Mouse (Mus musculus) ES-Bruce4 (cell line): ENCODE results near the gene Crbn. TPM values are rescaled to one million over a fixed set of nuclear protein-coding genes. Genes with fewer than 3 reads are reported as not detected.

Source experiments
- H3K27ac ChIP-seq: 2 replicates; pipeline ENCODE4 v1.5.1; 2012; ENCODE audit warnings: low read length, inconsistent platforms; ENCODE audit not compliant: insufficient read depth
- H3K27me3 ChIP-seq: 2 replicates; pipeline ENCODE4 v1.6.1; 2012; ENCODE audit warnings: mild to moderate bottlenecking, low read length, inconsistent platforms; ENCODE audit not compliant: control insufficient read depth, poor library complexity, insufficient read depth, severe bottlenecking
- H3K36me3 ChIP-seq: 2 replicates; pipeline ENCODE4 v1.6.1; 2012; ENCODE audit warnings: inconsistent platforms, mild to moderate bottlenecking, low read length, moderate library complexity; ENCODE audit not compliant: control insufficient read depth, poor library complexity, insufficient read depth, severe bottlenecking
- H3K4me1 ChIP-seq: one replicate; pipeline ENCODE4 v1.8.1; 2011; ENCODE audit warnings: low read length; ENCODE audit not compliant: control insufficient read depth, insufficient read depth
- H3K4me3 ChIP-seq: 2 replicates; pipeline ENCODE4 v1.5.1; 2011; ENCODE audit warnings: low read depth, mild to moderate bottlenecking, low read length
- H3K9ac ChIP-seq: 2 replicates; pipeline ENCODE4 v1.6.1; 2012; ENCODE audit warnings: low read depth, mild to moderate bottlenecking, inconsistent platforms; ENCODE audit not compliant: poor library complexity, severe bottlenecking
- H3K9me3 ChIP-seq: replicated peaks from 2 replicates; pipeline ENCODE4 v1.6.1; 2012; ENCODE audit warnings: mild to moderate bottlenecking, low read length, inconsistent platforms; ENCODE audit not compliant: control insufficient read depth, poor library complexity, insufficient read depth, severe bottlenecking
- CTCF ChIP-seq: IDR thresholded peaks from one replicate; pipeline ENCODE4 v1.8.1; 2011; ENCODE audit warnings: low read depth, low read length
- EP300 ChIP-seq: IDR thresholded peaks from 2 replicates; pipeline ENCODE4 v1.6.1; 2011; ENCODE audit warnings: low read depth, low read length; ENCODE audit not compliant: insufficient read depth
- POLR2A ChIP-seq: IDR thresholded peaks from one replicate; pipeline ENCODE4 v1.8.1; 2011; ENCODE audit warnings: low read length; ENCODE audit not compliant: insufficient read depth
- polyA plus RNA-seq: library from polyadenylated mRNA; stranded (reverse); fragments of >200 nt; gene quantifications from 2 replicates; pipeline ENCODE4 v1.2.4, GENCODE M21; 2011; ENCODE audit warnings: low read depth; ENCODE audit not compliant: missing spikeins, insufficient read depth, insufficient read length

The Crbn gene
- polyA plus RNA-seq, 1 experiment = 47.9 TPM

DNA sequence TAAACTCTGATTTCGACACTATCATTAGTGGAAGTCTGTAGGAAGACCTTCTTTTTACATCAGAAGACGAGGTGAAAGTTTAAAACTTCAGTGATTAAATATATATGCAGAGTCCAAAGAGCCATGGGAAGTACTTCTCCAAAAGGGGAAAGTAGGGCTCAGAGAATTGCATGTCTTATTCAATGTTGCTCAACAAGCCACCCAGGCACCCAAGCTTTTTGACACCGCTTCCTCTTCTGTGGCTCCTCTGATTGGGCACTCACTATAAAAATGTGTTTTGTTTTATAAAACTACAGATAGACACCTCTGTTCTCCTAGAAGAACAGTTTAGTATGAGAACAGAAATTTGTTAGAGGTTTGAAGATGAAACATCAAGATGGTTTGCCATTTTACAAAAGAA, 20.0 kb upstream of the Crbn start:
- no peak overlapping the region for H3K4me3 ChIP-seq
- H3K4me1 ChIP-seq = no peaks in the 10 kb centered on the region
- H3K36me3 ChIP-seq = no peaks in the 10 kb centered on the region
- no peak for TF ChIP-seq CTCF
- TF ChIP-seq POLR2A = no peak
- TF ChIP-seq EP300 = no peak
- no peak overlapping the region for H3K27ac ChIP-seq
- no peaks in the 10 kb centered on the region; the same call in 1 of the 2 replicates for H3K27me3 ChIP-seq
- H3K9ac ChIP-seq = no peak overlapping the region
- H3K9me3 ChIP-seq = no peaks in the 10 kb centered on the region; the same call in 1 of the 2 replicates

DNA sequence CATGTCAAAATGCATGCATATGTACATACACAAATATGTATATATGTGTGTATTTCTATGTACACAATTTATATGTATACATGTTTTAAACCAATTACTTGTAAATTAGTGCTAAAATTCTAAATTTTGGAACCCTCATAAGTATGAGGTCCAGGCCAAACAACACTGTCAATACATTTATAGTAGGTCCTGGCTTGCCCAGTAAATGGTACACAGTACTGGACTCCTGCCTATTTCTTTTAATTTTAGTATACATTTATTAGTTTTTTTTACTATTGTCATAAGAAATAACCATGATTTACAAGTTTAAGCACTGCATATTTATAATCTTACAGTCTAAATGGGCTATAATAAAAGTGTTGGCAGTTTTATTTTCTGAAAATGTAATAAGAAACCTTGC, 19.4 kb upstream of the Crbn start:
- no peak overlapping the region for H3K4me3 ChIP-seq
- H3K36me3 ChIP-seq = no peaks in the 10 kb centered on the region
- no peak overlapping the region for H3K9ac ChIP-seq
- H3K9me3 ChIP-seq = no peaks in the 10 kb centered on the region; the same call in 1 of the 2 replicates
- H3K4me1 ChIP-seq = no peaks in the 10 kb centered on the region
- no peak for TF ChIP-seq CTCF
- TF ChIP-seq EP300 = no peak
- TF ChIP-seq POLR2A = no peak
- H3K27ac ChIP-seq = no peak overlapping the region
- no peaks in the 10 kb centered on the region; the same call in 1 of the 2 replicates for H3K27me3 ChIP-seq

DNA sequence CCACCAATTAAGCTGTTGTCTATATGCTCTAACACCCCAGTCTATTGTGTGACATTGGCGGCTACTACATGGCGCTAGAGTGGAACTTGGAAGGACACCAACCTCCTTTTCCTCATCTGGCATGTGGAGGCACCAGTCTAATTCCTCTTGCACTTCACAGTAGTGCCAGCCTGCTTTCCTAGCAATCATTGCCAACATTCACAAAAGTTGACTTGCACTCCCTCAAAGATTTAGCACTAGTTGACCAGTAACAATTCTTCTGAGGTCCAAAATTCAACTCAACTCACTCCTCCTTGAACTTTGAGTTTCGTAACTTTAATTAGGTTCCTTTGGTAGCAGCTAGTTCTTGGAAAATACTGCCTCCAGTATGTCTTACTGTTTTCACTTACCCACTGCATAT, 10.8 kb upstream of the Crbn start:
- Histone ChIP-seq H3K36me3 (no peaks in the 10 kb centered on the region), H3K27ac (no peak overlapping the region), H3K4me1 (no peaks in the 10 kb centered on the region), H3K27me3 (no peaks in the 10 kb centered on the region), H3K9me3 (no peaks in the 10 kb centered on the region), H3K9ac (no peak overlapping the region), H3K4me3 (no peak overlapping the region)
- TF ChIP-seq POLR2A (no peak), CTCF (no peak), EP300 (no peak)

DNA sequence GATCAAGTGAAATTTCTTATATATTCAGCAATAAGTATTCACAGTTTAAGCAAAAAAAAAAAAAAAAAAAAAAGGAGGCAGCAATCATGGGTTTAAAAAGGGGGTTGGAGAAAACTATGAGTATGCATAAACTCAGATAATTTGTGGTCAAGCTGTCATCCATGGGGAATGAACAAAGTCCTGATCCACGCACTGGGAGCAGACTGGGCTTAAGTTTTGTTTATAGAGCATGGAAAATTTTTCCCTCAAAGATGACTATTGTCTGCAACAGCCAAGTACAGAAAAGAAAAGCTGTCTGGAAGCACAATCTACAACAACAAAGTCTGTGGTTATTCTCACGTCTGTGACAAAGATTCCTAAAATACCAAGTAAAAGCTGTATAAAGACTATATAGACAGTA, 9.3 kb upstream of the Crbn start:
- H3K9me3 ChIP-seq = no peaks in the 10 kb centered on the region
- H3K4me1 ChIP-seq = no peaks in the 10 kb centered on the region
- H3K36me3 ChIP-seq = no peaks in the 10 kb centered on the region
- H3K27me3 ChIP-seq = no peaks in the 10 kb centered on the region
- no peak overlapping the region for H3K27ac ChIP-seq
- no peak overlapping the region for H3K9ac ChIP-seq
- TF ChIP-seq CTCF (no peak), EP300 (no peak), POLR2A (no peak)
- no peak overlapping the region for H3K4me3 ChIP-seq

DNA sequence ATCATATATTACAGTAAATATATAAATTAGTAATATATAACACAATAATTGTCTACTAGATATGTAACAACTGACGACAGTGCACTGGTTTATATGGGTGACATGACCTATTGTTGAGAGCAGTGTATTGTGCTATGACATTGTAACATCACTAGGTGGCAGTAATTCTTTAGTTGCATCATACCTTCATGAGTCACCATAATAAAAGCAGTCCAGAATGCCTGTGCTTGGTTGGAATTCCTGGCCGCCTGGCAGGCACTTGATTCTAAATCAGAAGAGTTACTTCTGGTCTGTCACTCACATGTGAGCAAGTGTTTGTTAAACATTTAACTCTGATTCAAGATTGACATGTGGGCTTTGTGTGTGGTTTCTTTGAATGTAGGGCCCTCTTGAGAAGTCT, 5.0 kb upstream of the Crbn start:
- no peak overlapping the region for H3K4me3 ChIP-seq
- TF ChIP-seq POLR2A (no peak), CTCF (peak; percentile 32), EP300 (no peak)
- no peaks in the 10 kb centered on the region for H3K9me3 ChIP-seq
- H3K27me3 ChIP-seq = no peaks in the 10 kb centered on the region
- H3K9ac ChIP-seq = no peak overlapping the region
- no peaks in the 10 kb centered on the region for H3K36me3 ChIP-seq
- no peaks in the 10 kb centered on the region for H3K4me1 ChIP-seq
- no peak overlapping the region for H3K27ac ChIP-seq

DNA sequence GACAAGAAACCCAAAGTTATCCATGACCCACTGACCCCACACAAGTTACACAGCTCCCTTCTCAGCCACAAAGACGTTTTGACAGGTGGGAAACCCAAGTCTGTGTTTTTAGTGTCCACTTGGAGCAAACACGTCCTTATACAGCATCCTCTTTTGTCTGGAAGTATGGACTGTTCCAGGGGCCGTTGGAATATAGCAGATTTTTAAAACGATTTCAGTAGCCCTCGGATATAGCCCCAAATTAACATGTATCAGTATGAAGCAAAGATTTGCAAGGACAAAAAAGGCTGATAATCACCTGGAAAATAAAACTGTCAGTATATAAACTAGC, 315 bp upstream of the Crbn start:
- no peak overlapping the region for H3K9ac ChIP-seq
- TF ChIP-seq POLR2A = no peak
- no peak for TF ChIP-seq CTCF
- TF ChIP-seq EP300 = no peak
- no peaks in the 10 kb centered on the region for H3K27me3 ChIP-seq
- H3K9me3 ChIP-seq = no peaks in the 10 kb centered on the region
- no peaks in the 10 kb centered on the region for H3K4me1 ChIP-seq
- H3K4me3 ChIP-seq = no peak overlapping the region
- no peak overlapping the region for H3K27ac ChIP-seq
- no peaks in the 10 kb centered on the region for H3K36me3 ChIP-seq
